Mouse (Mus musculus): ENCODE measurements around the gene Slc24a2. TPM values are rescaled to one million over a fixed set of nuclear protein-coding genes. Genes with fewer than 3 reads are reported as not detected.

Slc24a2 gene
- 0.06 TPM in 1 of 2 replicates, not detected in the other for polyA plus RNA-seq (2012; rRNA removed; ENCODE audit: low replicate concordance)

GRCm38 (mm10) chr4:87229960-87230551, at the start of gene Slc24a2:
TSS of gene Slc24a2 (minus strand) at chr4:87230477.

